Mouse (Mus musculus) megakaryocyte, adult 5-6 weeks (primary cell): Measurements from ENCODE around the gene Prl4a1. TPM values are rescaled to one million over a fixed set of nuclear protein-coding genes. Genes with fewer than 3 reads are reported as not detected.
"Not testable (repeated sequence)": the region's sequence is repeated elsewhere in the genome, so short reads cannot be mapped to it uniquely, and the experiment has no call there.

Experiments
- ATAC-seq: 2 replicates; pipeline ENCODE4 v1.8.0; 2016; ENCODE audit warnings: mild to moderate bottlenecking, inconsistent platforms; ENCODE audit not compliant: poor library complexity, severe bottlenecking
- total RNA-seq, 2 experiments: library from RNA; stranded (forward) in 1 of 2; stranded (reverse) in 1 of 2; fragments of 153-499, 151-499 nt in 1 of 2; fragments of 221-1000, 200-1000 nt in 1 of 2; gene quantifications; 2 replicates each; pipeline versions ENCODE4 v1.2.3 to v1.2.4; 2015 to 2017

Gene Prl4a1
- total RNA-seq (2015) = not detected in 2 replicates
- total RNA-seq (2017) = not detected in 2 replicates

DNA sequence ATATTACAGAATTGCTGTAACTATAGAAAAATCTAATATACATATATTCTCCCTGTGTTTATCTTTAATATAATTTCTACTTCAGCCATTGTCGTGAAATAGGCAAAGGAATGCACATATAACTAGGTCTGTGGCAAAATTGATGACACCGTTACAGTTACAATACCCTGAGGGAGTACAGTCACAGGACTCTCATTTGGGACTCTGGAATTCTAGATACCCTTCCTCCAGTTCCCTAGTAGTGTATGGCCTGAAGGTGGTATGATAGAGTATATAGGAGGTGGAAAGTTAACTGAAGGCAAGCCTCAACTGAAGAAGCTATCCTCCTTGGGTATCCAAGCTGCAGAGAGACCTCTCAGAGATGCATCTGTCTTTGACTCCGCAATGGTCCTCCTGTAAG is at the start of gene Prl4a1:
Gene Prl4a1 (plus strand): TSS at position 301 of the 400 bp plus-strand sequence.
- no peak for ATAC-seq

DNA sequence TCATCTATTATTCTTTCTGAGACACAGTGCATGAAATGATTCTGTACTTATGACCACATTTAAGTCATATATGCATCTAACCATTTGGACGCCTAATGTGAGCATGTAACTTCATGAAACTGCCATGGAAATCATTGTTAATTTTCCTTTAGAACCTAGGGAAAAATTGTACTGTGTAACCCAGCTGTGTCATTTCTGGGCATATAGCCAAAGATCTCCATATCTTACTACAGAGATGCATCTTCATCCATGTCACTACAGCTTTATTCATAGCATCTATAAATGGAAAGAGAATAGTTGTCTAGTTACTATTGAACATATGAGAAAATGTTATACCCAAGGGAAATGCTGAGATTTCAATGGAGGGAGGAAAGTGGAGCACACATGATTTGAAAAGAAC is 43.1 kb upstream of the Prl4a1 start:
- no peak for ATAC-seq

DNA sequence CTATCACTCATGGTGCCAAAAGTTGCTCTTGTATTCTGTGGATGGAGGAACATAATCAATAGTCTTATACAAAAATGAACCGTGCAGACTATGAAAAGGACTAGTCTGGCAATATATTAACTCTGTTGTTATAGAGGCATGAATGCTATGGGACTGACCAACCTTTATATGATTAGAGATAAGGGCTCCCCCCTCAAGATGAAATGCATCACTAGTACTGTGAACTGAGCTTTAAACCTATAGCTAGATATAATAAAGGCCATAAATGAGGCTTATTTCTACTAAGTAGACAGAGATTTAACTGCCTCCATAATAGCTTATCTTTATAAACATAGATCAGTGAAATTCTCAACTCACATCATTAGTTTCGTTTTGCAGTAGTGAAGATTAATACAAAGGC is 41.7 kb upstream of the Prl4a1 start:
- not testable (repeated sequence) for ATAC-seq

DNA sequence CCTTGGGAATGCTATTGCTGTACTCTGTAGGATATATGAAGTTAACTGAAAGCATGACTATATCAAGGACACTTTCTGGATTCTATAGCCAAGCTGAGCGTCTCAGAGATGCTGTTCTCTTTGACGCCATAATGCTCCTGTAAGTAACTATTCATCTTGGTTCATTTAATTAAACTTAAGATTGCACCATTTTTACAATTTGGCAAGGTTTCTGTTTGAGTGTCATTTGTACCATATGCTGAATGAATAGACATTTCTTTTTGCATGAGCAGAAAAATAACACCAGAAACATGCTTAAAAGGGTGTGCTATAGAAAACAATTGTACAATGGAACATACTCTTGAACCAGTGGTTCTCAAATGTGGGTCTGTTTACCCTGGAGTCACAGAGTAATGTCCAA is 38.4 kb upstream of the Prl4a1 start:
- no peak for ATAC-seq

DNA sequence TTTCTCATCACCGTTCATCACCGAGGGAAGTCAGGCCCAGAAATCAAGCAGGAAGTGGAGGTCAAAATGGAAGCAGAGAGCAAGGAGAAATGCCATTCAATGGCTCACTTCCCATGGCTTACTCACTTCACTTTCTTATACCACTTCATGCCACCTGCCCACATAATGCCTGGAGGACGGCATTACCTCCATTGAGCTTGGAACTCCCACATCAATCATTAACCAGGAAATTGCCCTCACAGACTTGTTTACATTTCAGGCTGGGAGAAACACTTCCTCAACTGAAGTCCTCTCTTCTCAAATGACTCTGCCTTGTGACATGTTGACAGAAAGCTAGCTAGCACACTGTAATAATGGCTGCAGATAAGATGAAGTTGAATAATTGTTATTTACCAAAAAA is 19.5 kb upstream of the Prl4a1 start:
- ATAC-seq = not testable (repeated sequence)

DNA sequence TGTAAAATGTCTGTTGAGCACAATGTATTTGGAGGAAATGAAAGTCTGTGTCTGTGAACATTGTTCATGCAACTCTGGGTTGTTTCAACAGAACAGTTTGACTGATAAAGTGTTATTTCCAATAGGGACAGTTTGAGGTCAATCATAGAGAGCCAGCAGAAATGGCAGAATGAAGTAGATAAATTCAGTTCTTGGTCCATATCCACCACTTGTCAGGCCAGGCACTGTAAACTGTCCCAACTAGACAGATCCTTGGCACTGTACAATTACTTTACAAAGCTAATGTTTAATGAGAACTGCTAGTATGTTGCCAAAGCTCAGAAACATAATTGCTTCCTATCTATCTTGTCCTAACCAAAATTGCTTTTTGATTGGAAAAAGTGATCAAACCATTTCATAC is 13.3 kb downstream of the Prl4a1 start:
- ATAC-seq = no peak

DNA sequence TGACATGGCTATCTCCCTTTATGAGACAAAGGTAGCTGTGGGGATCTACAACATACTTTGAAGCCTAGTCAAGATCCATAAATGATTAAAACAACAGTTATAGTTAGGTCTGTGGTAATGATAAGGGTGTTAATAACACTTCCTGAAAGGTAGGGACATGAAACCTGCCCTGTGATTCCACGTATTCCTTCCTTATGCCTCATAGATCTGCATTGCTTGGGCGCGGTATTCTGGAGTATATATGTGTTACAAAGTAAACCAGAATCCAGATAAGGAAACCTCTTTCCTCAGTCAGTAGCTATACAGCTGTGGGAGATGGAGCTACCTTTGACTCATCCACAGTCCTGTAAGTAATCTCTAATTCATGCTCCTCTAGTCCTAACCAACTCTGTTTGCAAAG is 53.3 kb downstream of the Prl4a1 start:
- ATAC-seq = no peak

Other genes starting within 250 kb of the Prl4a1 start
- not detected in 2 replicates for gene Prl7c1, start 235.4 kb upstream of the Prl4a1 start, total RNA-seq (2015)
- gene Prl7c1, start 235.4 kb upstream of the Prl4a1 start, total RNA-seq (2017) = not detected in 2 replicates
- gene Prl2a1, start 214.6 kb upstream of the Prl4a1 start, total RNA-seq (2015) = not detected in 2 replicates
- not detected in 2 replicates for gene Prl2a1, start 214.6 kb upstream of the Prl4a1 start, total RNA-seq (2017)
- gene Prl2c1, start 166.9 kb upstream of the Prl4a1 start, total RNA-seq (2015) = not detected in 2 replicates
- gene Prl2c1, start 166.9 kb upstream of the Prl4a1 start, total RNA-seq (2017) = not detected in 2 replicates
- gene Prl5a1, start 126.3 kb downstream of the Prl4a1 start, total RNA-seq (2015) = not detected in 2 replicates
- gene Prl5a1, start 126.3 kb downstream of the Prl4a1 start, total RNA-seq (2017) = not detected in 2 replicates
- 14.8 and 16.2 TPM in 2 replicates for gene Gm11361, start 241.3 kb downstream of the Prl4a1 start, total RNA-seq (2015)
- gene Gm11361, start 241.3 kb downstream of the Prl4a1 start, total RNA-seq (2017) = 2.2 and 2.7 TPM in 2 replicates